Mouse (Mus musculus): ENCODE measurements around the gene Scgb1b18. TPM values are rescaled to one million over a fixed set of nuclear protein-coding genes. Genes with fewer than 3 reads are reported as not detected.
"Not testable (repeated sequence)": the region's sequence is repeated elsewhere in the genome, so short reads cannot be mapped to it uniquely, and the experiment has no call there.

Scgb1b18 gene
- not detected for total RNA-seq (2021)

GRCm38 (mm10) chr7:33185268-33185667 lies at the start of gene Scgb1b18:
Gene Scgb1b18, plus strand, starts transcription at chr7:33185568.
- intact Hi-C loops (cut with DNase I); DNase-seq (ENCODE audit: low spot score in 2 of 2): not testable (repeated sequence)

- DNase-seq (ENCODE audit: low spot score in 2 of 2); intact Hi-C loops (cut with DNase I): not testable (repeated sequence)
These were observed 11.6 kb upstream of the Scgb1b18 start, which contains the start of gene Scgb2b18 for GRCm38 (mm10) chr7:33173764-33174163. Gene Scgb2b18, minus strand, starts transcription at chr7:33173864.

Other genes with a start within 250 kb of the Scgb1b18 start
- gene Scgb2b17, start 129.0 kb upstream of the Scgb1b18 start, total RNA-seq (2021): not detected
- gene Scgb1b17, start 122.1 kb upstream of the Scgb1b18 start, total RNA-seq (2021): not detected
- not detected for gene Scgb2b18, start 11.7 kb upstream of the Scgb1b18 start, total RNA-seq (2021)
- gene Scgb2b19, start 94.8 kb downstream of the Scgb1b18 start, total RNA-seq (2021): not detected
- not detected for gene Scgb1b19, start 101.7 kb downstream of the Scgb1b18 start, total RNA-seq (2021)
- not detected for gene Scgb2b20, start 180.8 kb downstream of the Scgb1b18 start, total RNA-seq (2021)
- gene Scgb1b20, start 187.7 kb downstream of the Scgb1b18 start, total RNA-seq (2021): not detected